Mouse (Mus musculus): ENCODE measurements around the gene St14.

Gene St14

DNA sequence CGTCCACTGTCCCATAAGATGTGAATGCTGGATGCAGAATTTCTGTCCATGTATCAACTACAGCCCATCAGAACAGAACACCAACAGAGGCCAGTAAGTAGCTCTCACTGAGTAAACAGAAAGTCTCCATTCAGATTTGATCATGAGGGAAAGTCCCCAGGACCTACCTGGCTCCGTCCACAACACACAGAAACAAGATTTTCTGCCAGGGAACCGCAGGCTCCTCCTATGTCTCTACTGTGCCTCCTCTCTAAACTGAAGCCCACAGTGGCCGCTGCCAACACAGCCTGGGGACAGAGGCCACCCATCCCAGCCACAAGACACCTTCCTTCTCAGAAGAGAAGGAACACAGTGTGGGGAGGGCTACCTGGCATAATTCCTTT, 11.1 kb downstream of the St14 start:
- DNase-seq, result no peak

DNA sequence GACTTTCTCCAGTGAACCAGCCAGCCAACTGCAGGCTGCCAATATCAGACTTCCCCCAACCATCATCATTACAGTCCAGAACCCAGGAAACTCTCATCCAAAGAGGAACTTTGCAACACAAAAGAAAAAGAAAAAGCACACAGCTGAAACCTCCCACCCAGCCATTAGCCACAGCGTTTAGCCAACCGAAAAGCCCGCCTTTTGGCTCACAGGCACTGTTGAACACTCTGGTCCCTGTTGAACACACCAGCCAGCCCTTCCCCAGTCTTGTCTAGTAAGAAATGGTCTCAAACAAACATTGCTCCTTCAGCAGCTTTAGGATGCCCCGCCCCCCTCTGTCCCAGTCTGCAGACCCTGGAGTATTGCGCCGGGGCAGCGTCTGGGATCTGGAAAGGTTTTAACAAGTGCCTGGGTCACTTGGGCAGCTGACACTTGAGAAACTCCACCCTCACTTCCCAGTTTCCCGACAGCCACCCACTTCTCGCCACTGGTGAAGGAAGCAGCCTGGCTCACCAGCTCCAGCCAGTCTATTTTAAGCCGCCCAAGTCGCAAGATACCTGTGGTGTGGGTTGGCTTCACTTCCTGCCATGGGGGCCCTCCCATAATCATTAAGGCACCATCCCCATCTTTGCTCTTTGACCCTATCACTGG, 11.6 kb downstream of the St14 start:
- DNase-seq, result no peak

DNA sequence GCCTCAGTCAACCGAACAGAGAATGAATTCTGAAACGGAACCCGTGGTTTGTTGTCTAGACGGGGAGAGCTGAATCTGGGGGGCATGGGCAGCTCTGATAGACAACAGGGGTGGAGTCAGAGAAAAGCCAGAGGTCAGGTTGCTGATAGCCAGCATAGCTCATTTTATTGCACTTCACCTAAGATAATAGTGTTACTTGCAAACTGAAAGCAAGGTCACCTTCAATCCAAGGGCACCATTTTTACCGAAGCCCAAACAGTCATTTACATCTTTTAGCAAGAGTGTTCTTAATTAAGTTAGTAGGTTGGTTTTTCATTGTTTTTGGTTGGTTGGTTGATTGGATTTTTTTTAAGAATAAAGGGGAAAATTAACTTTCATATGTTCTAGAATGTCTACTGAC, 12.2 kb downstream of the St14 start:
- DNase-seq, result no peak

DNA sequence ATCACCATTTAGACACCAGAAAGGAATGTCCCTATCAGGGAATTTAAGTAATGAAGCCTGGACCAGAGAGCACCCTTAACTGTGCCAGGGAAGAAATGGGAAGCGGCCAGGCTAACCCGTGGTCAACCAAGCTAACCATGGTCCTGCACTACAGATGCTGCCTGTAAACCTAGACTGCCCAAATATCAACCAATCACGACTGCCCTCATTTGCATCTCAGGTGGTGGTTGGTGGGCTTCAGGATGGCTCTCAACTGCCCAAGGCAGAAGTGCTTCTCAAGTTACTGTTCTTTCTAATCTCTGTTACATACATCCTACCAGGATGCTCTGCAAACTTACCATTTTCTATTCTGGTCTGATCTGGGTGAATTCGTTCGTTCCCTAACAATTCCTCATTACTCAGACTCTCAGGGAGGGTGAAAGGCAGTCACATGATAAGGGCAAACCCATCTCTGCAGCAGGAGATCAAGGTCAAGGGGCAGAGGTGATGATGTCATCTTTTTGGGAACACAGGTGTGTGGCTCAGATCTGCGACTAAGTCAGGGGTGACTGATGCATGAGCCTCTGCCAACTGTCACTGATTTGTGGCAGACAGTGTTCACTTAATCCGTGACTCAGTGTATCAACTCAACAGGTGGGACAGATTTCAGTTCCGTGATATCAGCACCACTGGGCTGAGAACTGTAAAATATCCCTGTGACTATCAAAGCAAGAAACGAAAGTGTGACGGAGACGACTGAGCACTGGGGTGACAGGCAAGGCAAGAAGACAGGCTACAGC, 12.9 kb downstream of the St14 start:
- no peak for DNase-seq

DNA sequence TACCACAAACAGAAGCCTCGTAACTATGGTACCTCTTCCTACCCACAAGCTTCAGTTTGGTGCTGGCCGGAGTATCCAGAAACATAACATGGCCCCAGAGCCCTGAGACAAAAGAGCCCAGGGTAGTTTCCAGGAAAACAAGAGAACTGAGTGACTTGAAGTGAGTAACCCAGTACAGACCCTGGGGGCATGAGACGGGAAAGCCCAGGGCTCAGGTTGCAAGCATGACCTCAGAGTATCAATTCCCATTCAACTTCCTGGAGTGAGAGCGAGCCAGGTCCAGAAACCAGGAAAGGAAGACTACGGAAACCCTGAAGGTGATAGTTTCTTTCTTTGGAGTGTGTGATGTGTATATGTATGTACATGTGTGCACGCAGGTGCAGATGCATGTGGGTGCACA, 14.2 kb downstream of the St14 start:
- DNase-seq, result no peak

DNA sequence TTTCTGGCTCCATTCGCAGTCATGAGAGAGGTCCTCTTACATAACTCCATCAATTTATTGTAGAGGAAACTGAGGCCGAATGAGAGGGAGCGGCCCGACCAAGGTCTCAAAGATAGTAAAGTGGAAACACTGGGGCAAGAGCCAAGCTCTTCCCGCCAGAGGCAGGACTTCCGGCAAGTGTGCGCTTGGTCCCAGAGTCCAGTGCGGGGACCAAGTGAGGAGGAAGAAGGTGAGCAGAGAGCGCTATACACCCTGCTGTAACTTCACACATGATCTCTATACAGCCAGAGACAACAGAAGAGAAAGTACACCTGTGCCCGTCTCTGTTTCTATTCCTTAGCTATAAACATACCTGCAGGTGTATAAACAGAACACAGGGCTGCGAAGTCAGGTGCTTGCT, 14.6 kb downstream of the St14 start:
- no peak for DNase-seq

DNA sequence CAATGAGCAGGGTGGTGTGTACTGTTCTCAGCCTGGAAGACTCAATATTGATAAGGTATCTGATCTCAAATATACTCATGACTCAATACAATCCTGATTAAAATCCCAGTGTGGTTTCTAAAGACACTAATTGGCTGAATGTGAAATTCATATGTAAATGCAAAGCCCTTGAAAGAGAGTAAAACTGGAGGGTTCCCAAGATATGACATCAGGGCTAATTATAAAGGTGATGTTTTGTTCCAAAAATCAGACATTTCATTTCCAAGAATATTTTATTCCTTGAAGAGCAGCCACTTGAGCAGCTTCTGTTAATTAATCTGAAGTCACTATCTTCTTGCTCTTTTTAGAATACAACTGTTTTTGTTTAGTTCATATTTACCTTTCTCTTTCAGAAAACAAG, 16.1 kb downstream of the St14 start:
- DNase-seq, result no peak

DNA sequence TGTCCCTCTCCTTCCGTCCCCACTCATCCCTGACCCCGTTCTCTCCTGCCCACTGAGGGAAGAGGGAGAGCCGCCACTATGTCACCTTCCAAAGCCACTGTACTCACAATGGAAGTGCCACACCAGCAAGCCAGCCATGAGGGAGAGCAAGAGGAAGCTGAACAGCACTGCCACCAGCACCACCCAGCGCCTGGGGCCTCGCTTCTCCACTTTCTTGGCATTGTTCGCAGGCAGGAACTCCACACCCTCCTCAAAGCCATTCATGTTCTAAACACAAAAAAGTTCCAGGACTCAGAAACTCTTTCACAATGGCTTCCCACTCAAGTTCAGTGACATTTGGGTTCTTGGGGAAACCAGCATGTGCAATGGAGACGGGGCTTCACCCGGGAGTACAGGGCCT, 23.2 kb downstream of the St14 start:
- DNase-seq, result no peak

DNA sequence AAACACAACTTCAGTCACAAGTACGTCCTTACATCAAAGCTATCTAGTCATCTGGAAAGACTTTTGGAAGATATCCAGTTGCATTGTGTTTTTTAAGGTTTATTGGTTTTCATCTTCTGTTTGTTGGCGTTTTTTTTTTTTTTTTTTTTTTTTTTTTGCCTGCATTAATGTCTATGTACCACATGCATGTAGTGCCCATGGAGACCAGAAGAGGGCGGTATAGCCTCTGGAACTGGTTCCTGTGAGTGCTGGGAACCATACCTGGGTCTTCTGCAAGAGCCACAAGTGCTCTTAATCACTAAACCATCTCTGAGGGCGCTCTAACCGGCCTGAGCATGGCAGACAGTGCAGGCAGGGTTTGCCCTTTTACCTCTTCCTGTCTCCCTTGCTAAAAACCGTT, 33.5 kb downstream of the St14 start:
- DNase-seq, result no peak

DNA sequence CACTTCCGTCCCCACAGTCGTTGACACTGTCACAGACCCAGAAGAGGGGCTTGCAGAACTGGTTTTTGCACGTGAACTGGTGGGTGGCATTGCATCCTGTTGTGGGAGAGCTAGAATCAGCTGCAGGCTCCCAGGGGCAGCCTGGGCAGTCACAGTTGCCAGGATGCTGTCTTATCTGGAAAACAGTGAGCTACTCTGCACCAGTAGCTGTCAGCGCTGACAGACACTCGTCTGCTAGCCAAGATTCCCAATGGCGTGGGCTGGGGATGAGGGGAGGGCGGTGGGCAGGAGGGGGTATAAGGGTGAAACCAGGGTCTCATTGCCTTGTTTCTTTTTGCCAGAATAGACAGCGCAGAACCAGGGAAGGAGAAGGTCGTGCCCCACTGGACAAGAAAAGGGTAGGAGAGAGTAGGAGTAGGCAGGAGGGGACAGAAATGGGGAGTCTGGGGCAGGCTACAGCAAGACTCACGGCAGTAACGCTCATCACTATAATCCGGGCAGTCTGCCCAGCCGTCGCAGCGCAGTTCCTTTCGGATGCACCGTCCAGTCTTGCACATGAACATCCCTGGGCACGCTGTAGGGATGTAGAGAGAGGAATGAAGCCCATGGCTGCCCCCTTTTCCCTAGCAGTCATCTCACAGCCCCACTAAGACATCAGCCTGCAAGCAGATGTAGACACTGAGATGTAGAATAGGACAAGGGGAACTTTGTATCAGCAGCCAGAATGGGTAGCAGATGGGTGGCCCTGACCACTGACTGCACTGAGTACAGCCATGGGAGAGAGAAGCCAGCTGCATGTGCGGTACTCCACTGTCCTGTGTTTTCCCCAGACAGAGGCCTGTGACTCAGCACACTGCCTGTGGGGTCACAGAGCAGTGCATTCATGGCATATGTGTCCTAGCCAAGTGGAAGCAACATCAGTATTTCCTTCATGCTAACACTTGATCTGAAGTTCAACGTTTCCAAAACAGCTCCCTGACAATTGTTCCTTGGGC, 34.3 kb downstream of the St14 start:
- DNase-seq, result no peak

DNA sequence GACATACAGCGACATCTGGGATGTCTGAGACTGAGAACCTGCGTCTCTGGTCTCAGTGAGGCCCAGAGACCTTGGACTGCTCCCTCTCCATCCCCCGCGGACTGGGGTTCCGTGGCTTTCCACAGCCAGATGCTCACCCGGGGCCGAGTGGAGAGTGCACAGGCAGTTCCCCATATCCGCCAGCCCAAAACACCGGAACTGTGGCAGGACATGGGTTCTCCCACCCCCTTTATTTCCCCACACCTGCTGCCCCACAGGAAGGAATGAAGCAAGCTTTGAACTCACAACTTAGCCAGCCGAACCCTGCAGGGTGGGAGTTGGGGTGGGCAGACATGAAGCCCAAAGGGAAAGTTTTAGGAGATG, 38.8 kb downstream of the St14 start:
- no peak for DNase-seq

DNA sequence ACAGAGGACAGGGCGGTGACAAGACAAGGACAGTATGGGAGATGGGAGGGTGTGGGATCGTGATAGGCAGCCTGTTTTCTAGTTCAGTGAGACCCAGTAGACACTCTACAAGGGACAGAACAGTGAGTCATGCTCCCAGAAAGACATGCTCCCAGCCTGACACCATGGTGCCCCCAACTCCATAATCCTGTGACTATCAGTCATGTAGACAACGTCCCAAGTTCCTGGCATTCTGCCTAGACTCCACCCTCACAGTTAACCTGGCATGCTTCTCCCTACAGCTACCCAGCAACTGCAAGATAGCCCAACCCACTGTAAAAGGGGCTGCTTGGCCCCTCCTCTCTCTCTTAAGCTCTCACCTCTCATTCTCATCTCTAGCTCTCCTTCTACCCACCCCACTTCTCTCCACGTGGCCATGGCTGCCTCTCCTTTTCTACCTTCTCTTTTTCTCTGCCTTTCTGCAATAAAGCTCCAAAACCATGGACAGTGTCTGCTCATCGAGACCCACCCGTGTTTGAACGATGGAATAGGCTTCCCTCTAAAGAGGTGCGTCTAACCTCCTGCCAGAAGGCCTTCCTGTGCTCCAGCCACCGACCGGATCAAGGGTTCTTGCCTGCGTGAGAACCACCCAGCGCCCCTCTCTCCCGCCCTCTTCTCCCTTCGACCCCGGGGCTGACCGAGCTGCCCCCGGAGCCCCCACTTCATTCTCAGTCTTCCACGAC, 39.4 kb downstream of the St14 start:
- DNase-seq, result no peak

DNA sequence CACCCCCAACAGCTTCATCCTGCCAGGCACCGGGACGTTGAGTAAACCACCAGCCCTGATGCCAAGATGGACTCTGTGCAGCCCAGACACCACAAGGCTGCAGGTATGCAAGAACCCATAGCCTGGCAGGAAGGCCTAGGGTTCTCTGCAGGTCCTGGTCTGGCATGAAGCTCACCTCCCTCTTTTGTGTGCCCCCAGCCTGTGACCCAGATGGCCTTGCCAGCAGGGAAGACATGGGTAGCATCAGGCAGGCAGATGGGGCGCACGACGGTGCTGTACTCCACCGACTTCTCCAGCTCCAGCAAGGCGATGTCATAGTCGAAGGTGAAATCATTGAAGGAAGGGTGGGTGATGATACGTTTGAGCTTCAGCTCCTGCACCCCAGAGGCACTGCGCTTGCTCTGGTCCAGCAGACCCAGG, 40.5 kb downstream of the St14 start:
- DNase-seq, result no peak

DNA sequence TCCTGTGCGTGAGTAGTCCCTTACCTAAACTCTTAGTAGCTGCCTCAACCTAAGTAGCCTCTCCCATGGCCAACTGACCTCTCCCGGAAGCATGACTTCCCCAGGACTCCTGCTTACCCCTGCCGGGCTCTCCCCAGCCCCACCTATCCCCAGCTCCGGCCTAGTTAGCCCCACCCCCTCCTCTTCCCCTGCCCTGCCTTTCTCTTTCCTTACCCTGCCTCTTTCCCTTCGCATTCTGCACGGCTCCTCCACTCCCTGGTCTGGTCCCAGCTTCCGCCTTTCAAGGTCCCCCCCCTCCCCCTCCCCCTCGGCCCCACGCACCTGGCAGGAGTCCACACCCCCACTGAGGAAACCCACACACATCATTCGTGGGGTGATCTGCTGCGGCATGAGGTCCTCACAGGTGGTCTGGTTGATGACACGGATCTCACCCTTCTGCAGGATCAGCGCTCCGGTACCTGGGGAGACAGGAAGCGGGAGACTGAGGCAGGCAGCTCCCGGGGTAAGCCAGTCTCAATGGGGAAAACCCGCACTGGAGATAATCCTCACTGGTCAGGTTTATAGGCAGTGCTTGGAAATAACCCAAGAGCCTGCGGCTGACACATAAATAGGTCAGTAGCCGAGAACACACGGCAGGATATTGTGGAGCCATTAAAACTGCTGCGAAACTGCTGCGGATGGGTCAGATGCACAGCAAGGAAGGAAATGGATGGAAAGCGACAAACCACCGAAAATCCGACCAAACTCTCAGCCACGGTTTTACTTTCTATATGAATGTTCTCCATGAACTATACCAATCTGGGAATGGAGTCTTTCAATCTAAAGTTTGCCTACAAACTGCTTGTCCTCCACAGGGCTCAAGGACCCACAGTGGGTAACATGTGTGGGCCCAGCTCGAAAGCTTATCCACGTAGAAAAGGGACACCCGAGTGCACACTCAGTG, 41.3 kb downstream of the St14 start:
- no peak for DNase-seq

DNA sequence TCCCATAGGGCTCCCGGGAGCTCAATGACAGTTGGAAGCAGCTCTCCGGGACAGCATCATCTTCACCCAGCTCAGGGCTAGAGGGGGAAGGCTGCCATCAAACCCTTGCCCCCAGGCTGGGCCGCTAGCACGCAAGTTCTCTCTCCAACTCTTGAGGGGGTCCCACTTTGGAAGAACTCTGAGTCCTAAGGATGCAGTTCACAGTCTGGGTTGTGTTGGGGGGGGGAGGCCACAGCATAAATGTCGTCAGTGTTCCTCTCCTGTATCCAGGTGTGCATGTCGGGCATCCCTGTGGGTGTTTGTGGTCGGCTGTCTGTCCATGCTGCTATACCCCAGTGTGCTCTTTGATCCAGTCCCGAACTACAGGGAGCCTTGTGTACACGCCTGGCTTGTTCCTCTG, 42.1 kb downstream of the St14 start:
- DNase-seq, result no peak

DNA sequence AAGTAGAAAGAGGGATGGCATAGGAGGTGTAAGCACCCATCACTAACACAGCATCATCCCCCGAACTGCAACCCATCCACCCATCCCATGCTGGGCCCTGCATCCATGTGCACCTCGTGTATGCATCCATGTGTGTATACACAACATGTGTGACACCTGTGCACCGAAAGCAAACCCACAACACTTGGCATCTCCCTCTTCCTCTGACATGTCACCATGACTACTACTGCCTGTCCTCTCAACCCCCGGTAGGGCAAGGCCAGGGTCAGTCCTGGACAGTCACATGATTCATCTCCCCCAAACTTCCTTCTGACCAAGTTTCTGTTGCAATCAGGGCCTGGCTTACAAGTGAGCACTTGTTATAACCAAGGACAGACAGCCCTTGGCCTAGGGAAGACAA, 42.8 kb downstream of the St14 start:
- DNase-seq, result no peak

DNA sequence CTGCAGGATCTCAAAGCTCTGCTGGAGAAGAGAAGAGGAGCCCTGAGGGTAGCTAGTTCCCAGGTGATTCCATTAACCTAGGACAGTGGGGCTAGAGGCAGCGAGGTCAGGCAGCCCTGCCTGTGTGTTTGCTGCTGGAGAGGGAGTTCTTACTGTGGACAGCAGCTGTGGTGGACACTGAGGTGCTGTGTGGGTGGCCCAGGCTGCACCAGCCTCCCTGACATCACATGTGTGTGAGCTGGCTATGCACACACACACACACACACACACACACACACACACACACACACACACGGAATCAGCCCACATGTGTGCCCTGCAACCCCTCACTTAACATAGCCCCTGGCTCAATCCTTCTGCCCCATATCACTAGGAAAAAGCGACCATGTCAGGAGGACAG, 43.5 kb downstream of the St14 start:
- no peak for DNase-seq

DNA sequence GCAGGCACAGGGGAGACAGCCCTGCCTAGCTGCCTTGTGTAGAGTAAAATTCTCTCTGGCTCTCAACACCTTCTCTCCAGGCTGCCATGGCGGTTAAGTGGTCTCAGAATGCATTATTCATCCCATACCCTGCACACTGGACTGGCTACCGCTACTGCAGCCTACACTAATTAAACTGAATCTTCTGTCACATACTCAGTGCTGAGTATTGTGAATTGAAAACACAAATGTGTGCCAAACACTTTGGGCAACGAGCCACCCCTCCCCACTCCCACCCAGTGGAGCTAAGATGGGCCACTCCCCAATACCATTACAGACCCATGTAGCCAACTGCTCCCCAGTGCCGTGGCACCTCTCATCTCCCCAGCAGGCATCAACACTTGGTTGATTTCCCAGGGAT, 44.2 kb downstream of the St14 start:
- no peak for DNase-seq

DNA sequence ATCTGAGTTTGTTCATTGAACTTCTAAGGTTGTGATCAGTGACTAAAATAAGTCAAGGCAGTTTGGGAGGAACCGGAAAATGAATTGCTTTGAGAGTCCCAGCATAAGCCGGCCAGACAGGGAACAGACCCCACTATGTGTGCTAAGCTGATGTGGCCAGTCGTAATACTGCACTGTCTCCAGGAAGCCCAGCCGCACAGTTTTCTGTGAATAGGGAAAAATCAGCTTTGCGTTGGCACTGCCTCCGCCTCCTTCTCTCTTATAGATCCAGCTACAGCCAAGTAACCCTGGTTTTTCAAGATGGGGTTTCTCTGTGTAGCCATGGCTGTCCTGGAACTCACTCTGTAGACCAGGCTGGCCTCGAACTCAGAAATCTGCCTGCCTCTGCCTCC, 44.9 kb downstream of the St14 start:
- DNase-seq, result no peak

DNA sequence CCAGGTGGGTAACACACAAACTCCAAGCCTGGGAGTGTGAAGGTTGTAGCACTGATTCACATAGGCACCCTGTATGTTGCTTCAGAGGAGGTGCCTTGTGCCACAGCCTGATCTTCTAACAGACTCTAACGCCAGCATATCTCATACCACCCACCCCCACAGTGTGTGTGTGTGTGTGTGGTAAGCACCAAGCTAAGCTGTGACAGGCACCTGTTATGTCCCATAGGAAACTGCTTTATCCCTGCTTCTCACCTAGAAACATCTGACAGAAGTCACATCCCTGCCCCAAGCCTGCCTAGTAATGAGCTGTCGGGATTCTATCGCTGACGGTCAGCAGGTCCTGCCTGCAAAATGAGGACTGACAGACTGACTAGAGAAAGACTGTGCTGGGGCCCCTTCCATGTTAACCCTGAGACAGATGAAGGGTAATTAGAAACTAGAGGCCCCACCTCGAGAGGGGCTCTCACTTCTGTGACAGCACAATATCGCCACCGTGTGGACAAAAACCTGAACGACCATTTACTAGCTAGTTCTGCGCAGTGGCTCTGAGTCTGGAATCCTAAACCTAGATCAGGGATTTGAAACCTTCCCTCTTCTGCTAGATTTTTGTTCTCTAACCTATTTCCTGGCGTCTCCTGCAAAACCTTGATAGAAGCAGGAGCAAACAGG, 45.4 kb downstream of the St14 start:
- peak; percentile 45 for DNase-seq

DNA sequence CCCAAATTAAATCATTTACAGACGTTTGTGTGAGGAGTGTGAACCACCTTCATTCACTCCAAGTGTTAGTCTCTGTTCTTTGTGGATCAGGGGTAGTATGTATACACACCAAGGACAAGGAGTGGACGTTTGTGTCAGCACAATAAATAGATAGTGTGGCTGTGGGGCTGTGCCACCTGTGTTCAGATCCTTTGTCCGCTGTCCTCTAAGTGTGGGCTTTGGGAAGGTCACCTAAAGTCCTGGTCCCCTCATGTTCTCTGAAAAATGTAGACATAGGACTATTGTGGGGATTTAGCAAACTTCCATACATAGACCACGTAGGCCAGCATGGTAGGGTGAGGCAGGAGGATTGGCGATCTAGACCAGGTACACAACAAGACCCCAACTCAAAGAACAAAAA, 46.1 kb downstream of the St14 start:
- no peak for DNase-seq
